Mouse (Mus musculus) kidney, embryonic 15.5 days (tissue): ENCODE results near the gene Tsnax. TPM values are rescaled to one million over a fixed set of nuclear protein-coding genes. Genes with fewer than 3 reads are reported as not detected.
A peak's percentile ranks its signal among the peaks of the same experiment; 100 is the strongest.

Experiments used
- ATAC-seq: fragments of 200-750 bp; cut with Nextera tagmentation; replicated peaks from 2 replicates; pipeline ENCODE4 v1.8.0; 2017; ENCODE audit warnings: moderate TSS enrichment; ENCODE audit not compliant: low FRiP score
- H3K27ac ChIP-seq: fragments of 300-500 bp; sonication (generic); 2 replicates; pipeline ENCODE4 v1.5.1; 2015; ENCODE audit warnings: mild to moderate bottlenecking, inconsistent platforms
- H3K27me3 ChIP-seq: fragments of 300-500 bp; sonication (generic); 2 replicates; pipeline ENCODE4 v1.6.1; 2015; ENCODE audit warnings: inconsistent platforms
- H3K36me3 ChIP-seq: fragments of 300-500 bp; sonication (generic); 2 replicates; pipeline ENCODE4 v1.6.1; 2015; ENCODE audit warnings: inconsistent platforms
- H3K4me1 ChIP-seq: fragments of 300-500 bp; sonication (generic); 2 replicates; pipeline ENCODE4 v1.6.1; 2015; ENCODE audit warnings: inconsistent platforms
- H3K4me2 ChIP-seq: fragments of 300-500 bp; sonication (generic); 2 replicates; pipeline ENCODE4 v1.6.1; 2015; ENCODE audit warnings: moderate library complexity, mild to moderate bottlenecking, inconsistent platforms
- H3K4me3 ChIP-seq: fragments of 300-500 bp; sonication (generic); replicated peaks from 2 replicates; pipeline ENCODE4 v1.5.1; 2015; ENCODE audit warnings: mild to moderate bottlenecking, inconsistent platforms
- H3K9ac ChIP-seq: fragments of 300-500 bp; sonication (generic); 2 replicates; pipeline ENCODE4 v1.6.1; 2015; ENCODE audit warnings: mild to moderate bottlenecking, inconsistent platforms
- H3K9me3 ChIP-seq: fragments of 300-500 bp; sonication (generic); replicated peaks from 2 replicates; pipeline ENCODE4 v1.6.1; 2016; ENCODE audit warnings: inconsistent platforms
- WGBS: fragments of 180-500 bp; shearing (Covaris S2); methylation state at CpG from one replicate; pipeline ENCODE4 v1.1.7; 2015; ENCODE audit warnings: mixed read lengths; 5-methylcytosine and 5-hydroxymethylcytosine counted together
- polyA plus RNA-seq: library from polyadenylated mRNA; unstranded; fragments of >200 nt; fragmentation: Nextera tagmentation; extraction: Ambion mirVana; gene quantifications from 2 replicates; pipeline ENCODE4 v1.2.1, GENCODE M21; 2015

The Tsnax gene
- polyA plus RNA-seq = 118 and 119 TPM in 2 replicates

DNA sequence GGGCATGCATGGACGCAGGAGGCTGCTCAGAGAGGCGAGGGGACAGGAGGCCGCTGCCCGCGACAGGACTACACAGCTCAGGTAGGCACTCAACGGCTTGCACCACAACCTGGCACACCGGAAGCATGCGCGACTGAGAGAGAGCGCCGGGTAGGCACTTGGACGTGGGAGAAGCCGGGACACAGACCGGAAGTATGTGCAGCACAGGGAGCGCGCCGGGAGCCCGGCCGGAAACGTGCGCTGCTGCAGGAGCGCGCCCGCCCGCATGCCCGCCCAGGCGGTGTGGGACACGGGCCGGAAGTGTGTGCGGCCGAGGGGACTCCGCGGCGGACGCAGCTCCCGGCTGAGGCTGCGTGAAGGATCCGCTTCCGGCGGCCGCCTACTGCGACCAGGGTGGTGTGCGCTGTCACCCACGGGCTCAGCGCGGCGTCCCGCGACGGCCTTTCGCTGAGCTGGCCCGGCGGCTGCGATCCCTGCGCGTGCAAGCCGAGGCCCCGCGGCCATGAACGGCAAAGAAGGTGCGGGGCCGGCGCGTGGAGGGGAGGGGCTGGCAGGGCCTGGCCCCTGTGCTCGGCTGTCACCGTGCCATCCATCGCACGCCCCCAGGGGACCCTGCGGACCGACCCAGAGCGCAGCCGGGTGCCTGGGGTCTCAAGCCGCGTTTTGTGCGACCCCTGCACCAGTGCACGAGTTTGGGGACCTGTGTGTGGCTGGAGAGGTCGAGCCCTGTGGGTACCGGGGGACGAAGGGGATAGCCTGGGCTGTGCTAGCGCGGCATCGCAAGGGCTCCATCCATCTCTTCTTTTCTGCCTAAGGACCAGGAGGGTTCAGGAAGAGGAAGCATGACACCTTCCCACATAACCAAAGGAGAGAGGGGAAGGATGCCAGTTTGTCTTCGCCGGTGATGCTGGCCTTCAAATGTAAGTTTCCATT lies at the start of gene Tsnax:
Tsnax (plus strand) TSS at position 303 of the 933 bp plus-strand sequence.
- H3K4me2 ChIP-seq = peak within 1 kb of the TSS; percentile 80

DNA sequence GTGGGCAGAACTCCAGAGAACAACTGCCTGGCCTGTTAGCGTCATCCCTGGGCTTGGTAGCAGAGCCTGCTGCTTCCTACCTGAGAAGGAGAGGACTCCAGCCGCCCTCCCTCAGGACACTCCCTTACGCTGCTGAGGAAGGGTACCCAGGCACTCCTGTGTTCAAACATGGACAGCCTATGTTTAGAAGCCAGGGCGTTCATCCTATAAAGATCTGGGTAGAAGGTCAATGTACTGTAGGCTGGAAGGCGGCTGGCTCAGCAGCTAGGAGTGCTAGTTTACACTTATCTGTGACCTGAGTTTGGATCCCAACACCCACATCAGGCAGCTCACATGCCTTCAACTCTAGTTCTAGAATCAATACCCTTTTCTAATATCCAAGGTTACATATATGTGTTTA lies 49.6 kb upstream of the Tsnax start:
- 91% methylated on average over 5 of the region's 5 CpGs for WGBS

More for the DNA sequence above, at the start of gene Tsnax:
- H3K27me3 ChIP-seq = no peaks in the 10 kb centered on the region
- WGBS = 2% methylated on average over 83 of the region's 84 CpGs
- H3K27ac ChIP-seq = peak within 1 kb of the TSS; percentile 90
- H3K9ac ChIP-seq = peak within 1 kb of the TSS; percentile 100
- peak within 1 kb of the TSS; percentile 99 for H3K4me3 ChIP-seq
- H3K4me1 ChIP-seq = peaks cover 4% of the 10 kb centered on the region; the same call in 1 of the 2 replicates
- no peaks in the 10 kb centered on the region for H3K9me3 ChIP-seq
- peak; percentile 99 for ATAC-seq
- peaks cover 33% of the 10 kb centered on the region for H3K36me3 ChIP-seq

DNA sequence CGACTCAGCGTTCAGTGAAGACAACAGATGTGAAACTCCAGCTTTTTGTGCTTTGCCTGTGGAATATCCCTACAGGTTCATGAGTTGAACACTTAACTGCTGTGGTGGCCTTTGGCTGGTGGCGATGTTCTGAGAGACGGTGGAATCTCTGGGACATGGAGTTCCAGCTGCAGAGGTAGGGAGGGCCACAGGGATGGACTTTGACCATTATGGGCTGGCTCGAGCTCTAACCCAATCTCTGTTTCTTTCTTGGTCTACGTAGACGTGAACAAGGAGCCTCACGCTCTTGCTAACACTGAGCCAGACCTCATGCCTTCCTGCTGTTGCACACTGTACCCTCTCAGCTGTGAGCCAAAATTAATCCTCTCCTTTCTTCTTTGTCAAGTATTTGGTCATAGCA lies 47.8 kb upstream of the Tsnax start:
- WGBS = 91% methylated on average over 8 of the region's 8 CpGs

More for the DNA sequence above, 49.6 kb upstream of the Tsnax start:
- Histone ChIP-seq H3K9ac (no peak overlapping the region), H3K36me3 (no peaks in the 10 kb centered on the region), H3K4me2 (no peak overlapping the region), H3K27me3 (no peaks in the 10 kb centered on the region), H3K27ac (no peak overlapping the region), H3K4me1 (peaks cover 21% of the 10 kb centered on the region), H3K4me3 (no peak overlapping the region), H3K9me3 (no peaks in the 10 kb centered on the region)
- no peak for ATAC-seq

DNA sequence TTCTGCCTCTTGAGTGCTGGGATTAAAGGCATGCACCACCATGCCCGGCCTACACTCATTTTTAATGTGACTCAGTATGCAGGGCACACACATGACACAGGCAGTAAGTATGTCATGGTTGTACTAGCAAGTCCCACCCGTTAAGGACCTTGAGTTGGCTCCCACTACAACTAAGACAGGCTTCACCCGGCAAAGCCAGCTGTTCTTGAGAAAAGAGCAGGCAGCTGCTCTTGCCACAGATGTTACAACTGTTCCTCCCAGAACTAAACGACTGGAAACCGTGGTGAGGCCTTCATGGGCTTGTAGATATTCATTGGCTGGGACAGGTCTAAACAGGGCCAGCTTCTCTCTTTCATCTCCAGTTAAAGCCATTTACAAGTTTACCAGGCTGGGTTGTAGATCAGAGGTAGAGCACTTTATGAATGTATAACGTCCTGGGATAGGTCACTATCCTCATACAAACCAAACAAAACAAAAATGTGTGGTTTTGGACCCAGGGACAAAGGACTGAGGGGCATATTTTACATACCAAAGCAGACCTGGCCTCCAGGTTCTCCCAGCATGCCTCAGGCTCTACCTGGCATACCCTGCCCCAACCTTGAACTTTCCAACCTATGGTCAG lies 42.4 kb upstream of the Tsnax start:
- ATAC-seq = no peak
- WGBS = 68% methylated on average over 6 of the region's 6 CpGs
- Histone ChIP-seq H3K4me1 (peaks cover 11% of the 10 kb centered on the region; the same call in 1 of the 2 replicates), H3K4me2 (no peak overlapping the region), H3K27ac (no peak overlapping the region), H3K27me3 (no peaks in the 10 kb centered on the region), H3K9me3 (peaks cover 4% of the 10 kb centered on the region; the same call in 1 of the 2 replicates), H3K9ac (no peak overlapping the region), H3K4me3 (no peak overlapping the region), H3K36me3 (no peaks in the 10 kb centered on the region)

More for the DNA sequence above, 47.8 kb upstream of the Tsnax start:
- Histone ChIP-seq H3K4me2 (no peak overlapping the region), H3K27me3 (no peaks in the 10 kb centered on the region), H3K36me3 (no peaks in the 10 kb centered on the region), H3K4me3 (no peak overlapping the region), H3K9me3 (no peaks in the 10 kb centered on the region), H3K9ac (no peak overlapping the region), H3K27ac (no peak overlapping the region), H3K4me1 (peaks cover 21% of the 10 kb centered on the region)
- no peak for ATAC-seq

DNA sequence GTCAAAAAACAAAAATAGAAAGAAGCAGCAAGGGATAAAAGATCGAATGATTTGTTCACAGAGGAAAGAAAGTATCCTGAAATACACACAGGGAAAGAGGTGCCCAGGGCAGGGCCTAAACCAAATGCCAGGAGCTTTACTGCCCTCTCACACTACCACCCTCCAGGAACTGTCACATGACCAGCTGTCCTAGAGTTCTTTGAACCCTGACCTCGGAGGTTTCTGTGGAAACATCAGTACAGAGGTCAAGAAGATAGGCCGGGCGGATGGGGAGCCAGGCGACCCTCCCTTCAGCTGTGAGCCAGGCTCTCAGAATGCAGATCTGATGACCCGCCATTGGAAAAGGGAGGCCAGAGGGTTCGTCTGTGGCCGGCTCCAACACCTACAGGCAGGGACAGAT lies 39.6 kb upstream of the Tsnax start:
- no peaks in the 10 kb centered on the region for H3K36me3 ChIP-seq
- WGBS = 73% methylated on average over 8 of the region's 8 CpGs
- H3K4me3 ChIP-seq = no peak overlapping the region
- H3K27me3 ChIP-seq = no peaks in the 10 kb centered on the region
- no peak overlapping the region for H3K9ac ChIP-seq
- peaks cover 4% of the 10 kb centered on the region; the same call in 1 of the 2 replicates for H3K9me3 ChIP-seq
- ATAC-seq = no peak
- H3K27ac ChIP-seq = no peak overlapping the region
- no peak overlapping the region for H3K4me2 ChIP-seq
- peaks cover 11% of the 10 kb centered on the region; the same call in 1 of the 2 replicates for H3K4me1 ChIP-seq

DNA sequence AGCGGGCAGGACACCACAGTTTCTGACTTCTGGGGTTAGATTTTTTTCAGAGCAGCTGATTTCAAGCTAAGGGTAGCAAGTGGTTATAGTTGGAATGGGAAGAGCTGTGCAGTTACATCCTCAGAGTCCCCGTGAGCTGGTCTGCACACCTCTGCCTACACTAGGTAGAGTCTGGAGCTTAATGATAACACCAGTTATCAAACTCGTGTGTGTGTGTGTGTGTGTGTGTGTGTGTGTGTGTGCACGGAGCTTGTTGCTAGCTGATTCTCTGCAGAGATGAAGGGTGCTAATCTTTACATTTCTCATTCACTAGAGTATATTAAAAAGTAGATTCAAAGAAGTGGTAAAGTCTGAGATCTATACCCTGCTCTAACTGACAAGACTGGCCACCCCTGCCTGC lies 38.5 kb upstream of the Tsnax start:
- WGBS = 73% methylated on average over 4 of the region's 4 CpGs
- Histone ChIP-seq H3K4me1 (peaks cover 4% of the 10 kb centered on the region; the same call in 1 of the 2 replicates), H3K4me2 (no peak overlapping the region), H3K27ac (no peak overlapping the region), H3K36me3 (no peaks in the 10 kb centered on the region), H3K4me3 (no peak overlapping the region), H3K9ac (no peak overlapping the region), H3K9me3 (peaks cover 4% of the 10 kb centered on the region; the same call in 1 of the 2 replicates), H3K27me3 (no peaks in the 10 kb centered on the region)
- ATAC-seq = no peak

DNA sequence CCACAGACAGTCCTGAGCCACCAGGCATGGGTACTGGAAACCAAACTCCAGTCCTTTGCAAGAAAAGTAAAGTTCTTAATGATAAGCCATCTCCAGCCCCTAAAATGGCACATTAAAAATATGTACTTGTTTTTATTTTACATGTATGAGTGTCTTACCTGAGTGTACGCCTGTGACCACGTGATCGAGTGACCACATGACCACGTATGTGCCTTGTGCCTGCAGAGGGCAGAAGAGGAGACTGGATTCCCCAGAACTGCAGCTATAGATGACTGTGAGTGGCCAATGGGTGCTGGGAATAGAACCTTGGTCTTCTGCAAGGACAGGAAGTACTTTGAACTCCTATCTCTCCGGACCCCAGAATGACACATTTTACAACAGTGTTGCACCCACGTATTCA lies 36.6 kb upstream of the Tsnax start:
- no peak overlapping the region for H3K27ac ChIP-seq
- no peaks in the 10 kb centered on the region for H3K4me1 ChIP-seq
- no peak overlapping the region for H3K4me3 ChIP-seq
- no peak overlapping the region for H3K4me2 ChIP-seq
- no peak overlapping the region for H3K9ac ChIP-seq
- no peak for ATAC-seq
- no peaks in the 10 kb centered on the region for H3K36me3 ChIP-seq
- 89% methylated on average over 6 of the region's 6 CpGs for WGBS
- H3K27me3 ChIP-seq = no peaks in the 10 kb centered on the region
- H3K9me3 ChIP-seq = peaks cover 6% of the 10 kb centered on the region; the same call in 1 of the 2 replicates

DNA sequence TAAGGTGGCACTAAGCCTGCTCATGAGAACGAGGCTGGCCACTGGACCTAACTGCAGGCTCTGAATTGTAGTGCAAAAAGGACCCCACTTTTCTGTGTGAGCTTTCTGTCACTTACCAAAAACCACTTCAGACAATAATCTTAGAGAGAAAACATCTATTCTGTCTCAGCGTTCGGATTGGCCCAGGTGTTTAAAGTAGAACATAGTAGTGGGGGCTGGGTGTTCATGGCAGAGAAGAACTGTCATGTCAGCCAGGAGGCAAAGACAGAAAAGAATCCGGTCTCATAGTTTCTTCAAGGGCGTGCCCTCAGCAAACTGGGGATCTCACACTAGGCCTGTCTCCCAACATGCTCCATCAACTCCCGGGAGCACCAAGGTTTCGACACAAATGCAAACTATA lies 34.8 kb upstream of the Tsnax start:
- Histone ChIP-seq H3K4me2 (no peak overlapping the region), H3K9ac (no peak overlapping the region), H3K4me1 (no peaks in the 10 kb centered on the region), H3K9me3 (0 out of 2 replicates have a peak, but pooled peaks cover 2% of the 10 kb centered on the region), H3K4me3 (no peak overlapping the region), H3K27ac (no peak overlapping the region), H3K27me3 (no peaks in the 10 kb centered on the region), H3K36me3 (no peaks in the 10 kb centered on the region)
- no peak for ATAC-seq
- 82% methylated on average over 7 of the region's 7 CpGs for WGBS

DNA sequence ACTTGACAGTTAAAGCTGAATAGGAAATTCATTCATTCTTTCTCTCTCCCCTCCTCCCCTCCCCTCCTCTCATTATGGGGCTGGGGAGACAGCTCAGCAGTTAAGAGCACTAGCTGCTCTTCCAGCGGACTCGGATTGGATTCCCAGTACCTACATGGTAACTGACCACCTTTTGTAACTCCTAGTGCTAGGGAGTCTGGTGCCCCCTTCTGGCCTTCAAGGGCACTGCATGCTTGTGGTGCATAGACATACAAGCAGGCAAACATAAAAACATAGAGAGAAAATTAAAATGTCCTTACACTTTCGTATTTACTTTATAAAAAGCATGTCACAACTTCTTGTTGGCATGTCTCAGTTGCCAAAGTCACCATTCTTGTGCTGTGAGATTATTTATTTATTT lies 32.8 kb upstream of the Tsnax start:
- H3K4me1 ChIP-seq = no peaks in the 10 kb centered on the region
- no peaks in the 10 kb centered on the region for H3K36me3 ChIP-seq
- 0 out of 2 replicates have a peak, but pooled peaks cover 2% of the 10 kb centered on the region for H3K9me3 ChIP-seq
- H3K27ac ChIP-seq = no peak overlapping the region
- H3K4me3 ChIP-seq = no peak overlapping the region
- no peaks in the 10 kb centered on the region for H3K27me3 ChIP-seq
- ATAC-seq = no peak
- no peak overlapping the region for H3K9ac ChIP-seq
- 94% methylated on average over 3 of the region's 3 CpGs for WGBS
- no peak overlapping the region for H3K4me2 ChIP-seq

DNA sequence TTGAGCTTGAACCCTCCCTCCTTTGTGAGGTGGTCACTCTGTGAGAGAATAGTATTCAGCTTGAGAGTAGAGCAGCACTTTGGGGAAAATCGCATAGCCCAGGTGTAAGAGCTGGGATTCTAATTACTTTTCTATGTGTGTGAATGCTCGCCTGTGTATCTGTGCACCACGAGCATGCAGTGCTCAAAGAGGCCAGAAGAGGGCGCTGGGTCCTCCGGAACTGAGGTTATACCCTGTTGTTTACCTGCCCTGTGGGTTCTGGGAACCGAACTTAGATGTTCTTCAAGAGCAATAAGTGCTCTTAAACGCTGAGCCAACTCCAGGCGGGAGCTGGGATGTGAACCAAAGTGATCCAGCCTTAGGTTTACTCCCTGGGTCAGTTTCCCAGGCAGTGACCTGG lies 32.0 kb upstream of the Tsnax start:
- no peak for ATAC-seq
- Histone ChIP-seq H3K27ac (no peak overlapping the region), H3K36me3 (no peaks in the 10 kb centered on the region), H3K4me3 (no peak overlapping the region), H3K9ac (no peak overlapping the region), H3K9me3 (0 out of 2 replicates have a peak, but pooled peaks cover 2% of the 10 kb centered on the region), H3K4me1 (no peaks in the 10 kb centered on the region), H3K27me3 (no peaks in the 10 kb centered on the region), H3K4me2 (no peak overlapping the region)
- WGBS = 86% methylated on average over 8 of the region's 8 CpGs

DNA sequence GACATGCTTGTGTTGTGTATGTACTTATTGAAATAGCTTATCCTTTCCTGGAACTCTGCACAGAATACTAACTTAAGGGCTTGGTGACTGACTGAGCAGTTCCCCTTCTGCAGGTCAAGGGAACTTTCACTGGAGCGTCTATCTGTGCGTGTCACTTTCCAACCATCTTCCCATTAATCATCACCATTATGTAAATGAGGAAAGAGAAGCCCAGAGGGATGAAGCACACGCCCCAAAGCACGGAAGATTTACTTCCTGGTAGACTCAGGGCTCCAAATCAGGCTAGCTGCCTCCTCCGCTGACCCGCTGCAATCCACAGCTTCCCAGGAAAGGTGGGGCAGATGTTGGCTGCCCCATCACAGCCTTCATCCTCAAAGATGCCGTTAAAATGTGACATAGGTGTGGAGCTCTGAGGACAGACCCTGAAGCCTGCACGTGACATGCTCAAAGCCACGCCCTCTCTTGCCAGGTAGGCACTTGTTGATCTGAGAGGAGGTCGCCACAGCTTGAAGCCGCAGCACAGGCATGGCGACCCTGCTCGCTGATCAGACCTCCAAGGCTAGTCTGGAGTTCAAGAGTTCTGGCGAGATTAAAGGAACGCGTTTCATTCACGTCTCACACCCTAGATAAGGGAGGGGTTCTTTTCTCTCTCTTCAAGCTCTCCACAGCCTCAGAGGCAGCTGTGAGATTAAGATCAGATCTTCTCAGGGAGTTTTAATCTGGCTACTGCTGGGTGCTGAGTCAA lies 21.7 kb upstream of the Tsnax start:
- no peak for ATAC-seq
- WGBS = 13% methylated on average over 17 of the region's 17 CpGs
- H3K4me2 ChIP-seq = peak overlapping the region; percentile 50
- H3K9ac ChIP-seq = no peak overlapping the region
- no peaks in the 10 kb centered on the region for H3K9me3 ChIP-seq
- 0 out of 2 replicates have a peak, but pooled peaks cover 5% of the 10 kb centered on the region for H3K4me1 ChIP-seq
- peak overlapping the region; percentile 20 for H3K4me3 ChIP-seq
- H3K36me3 ChIP-seq = no peaks in the 10 kb centered on the region
- no peak overlapping the region for H3K27ac ChIP-seq
- no peaks in the 10 kb centered on the region for H3K27me3 ChIP-seq

DNA sequence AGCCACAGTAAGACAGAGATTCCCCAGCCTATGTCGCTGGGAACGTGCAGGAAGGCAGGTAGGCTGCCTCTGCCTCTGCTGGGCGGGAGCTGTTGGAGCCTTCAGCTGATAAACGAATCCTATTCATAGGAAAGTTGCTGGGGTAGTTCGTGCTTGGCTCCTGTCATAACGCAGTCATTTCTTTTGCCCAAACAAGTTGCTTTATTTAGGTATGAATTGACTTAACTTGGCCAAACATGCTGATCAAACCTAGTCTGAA lies 21.2 kb upstream of the Tsnax start:
- H3K36me3 ChIP-seq = no peaks in the 10 kb centered on the region
- no peaks in the 10 kb centered on the region for H3K27me3 ChIP-seq
- peak overlapping the region; percentile 50 for H3K4me2 ChIP-seq
- 0 out of 2 replicates have a peak, but pooled peaks cover 5% of the 10 kb centered on the region for H3K4me1 ChIP-seq
- ATAC-seq = no peak
- WGBS = 30% methylated on average over 6 of the region's 6 CpGs
- H3K9me3 ChIP-seq = no peaks in the 10 kb centered on the region
- H3K9ac ChIP-seq = no peak overlapping the region
- H3K4me3 ChIP-seq = no peak overlapping the region
- H3K27ac ChIP-seq = no peak overlapping the region
